Mouse (Mus musculus) v-Abl transformed pro-B cells (cell line): ENCODE measurements around the gene Gm20509.

Experiments used
- in situ Hi-C, 2 experiments: fragments of 400-800 bp; cut with MboI; formaldehyde crosslinking; loops; one replicate each; pipeline ENCODE4 v1.15.1; 2025; ENCODE audit not compliant: unreplicated experiment in 2 of 2

Gm20509 gene

GRCm38 (mm10) chr9:73091747-73092146 lies 10.5 kb upstream of the Gm20509 start:
- in situ Hi-C loops = loop anchor here (5.0 to 25.0 kb wide), 5 partner anchors 49 to 329 kb away; partner anchors contain the start of genes Pigb (in 1 of the 2) and Rab27a (in 1 of the 2)

- in situ Hi-C loops = loop anchor here (5.0 to 25.0 kb wide), 5 partner anchors 52 to 332 kb away; partner anchors contain the start of genes Pigb (in 1 of the 2) and Rab27a (in 1 of the 2)
Observed at GRCm38 (mm10) chr9:73094580-73094979, 7.7 kb upstream of the Gm20509 start.

DNA sequence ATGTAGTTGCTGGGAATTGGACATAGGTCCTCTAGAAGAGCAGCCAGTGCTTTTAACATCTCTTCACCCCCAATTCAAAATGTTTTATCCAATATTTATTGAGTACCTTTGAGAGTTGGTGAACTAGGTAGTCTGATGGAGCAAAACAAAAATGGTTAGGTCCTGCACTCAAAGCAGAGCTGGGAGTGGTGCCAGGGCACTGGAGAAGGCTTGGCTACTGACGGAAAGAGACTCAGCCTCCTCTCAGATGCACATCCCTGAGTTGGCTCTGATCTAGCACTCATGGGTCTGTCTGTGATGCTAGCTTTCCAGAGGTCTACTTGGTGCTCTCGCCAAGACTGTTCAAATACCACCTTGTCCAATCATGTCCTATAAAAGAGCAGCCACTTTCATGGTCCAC lies 4.4 kb upstream of the Gm20509 start:
- in situ Hi-C loops = loop anchor here in 1 of 2 experiments (25.0 kb wide), 1 partner anchor 336 kb away; no protein-coding TSS in a partner anchor

DNA sequence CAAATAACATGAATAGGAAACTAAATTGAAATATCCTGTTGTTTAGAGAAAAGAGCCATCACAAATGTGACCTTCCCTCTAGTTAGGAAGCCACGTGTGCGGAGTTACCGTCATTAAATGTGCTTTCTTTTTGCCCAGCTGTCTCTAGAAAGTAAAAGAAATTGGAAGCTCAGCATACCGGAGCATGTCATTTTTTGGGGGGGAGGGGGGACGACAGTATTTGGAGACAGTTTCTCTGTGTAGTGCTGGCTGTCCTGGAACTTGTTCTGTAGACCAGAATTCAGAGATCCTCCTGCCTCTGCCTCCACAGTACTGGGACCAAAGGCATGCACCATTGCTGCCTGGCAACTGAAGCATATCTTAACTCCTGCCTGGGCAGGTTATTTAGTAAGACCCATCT lies 734 bp upstream of the Gm20509 start, which contains the start of gene Khdc3:
Khdc3 (plus strand) TSS at position 301 of the 400 bp plus-strand sequence.
- in situ Hi-C loops = loop anchor here in 1 of 2 experiments (25.0 kb wide), 1 partner anchor 1614 kb away; the partner anchor contains the start of gene Polr2m

GRCm38 (mm10) chr9:73103159-73103879 lies 1.0 kb downstream of the Gm20509 start:
- in situ Hi-C loops = loop anchor here in 1 of 2 experiments (25.0 kb wide), 1 partner anchor 1616 kb away; the partner anchor contains the start of gene Polr2m

DNA sequence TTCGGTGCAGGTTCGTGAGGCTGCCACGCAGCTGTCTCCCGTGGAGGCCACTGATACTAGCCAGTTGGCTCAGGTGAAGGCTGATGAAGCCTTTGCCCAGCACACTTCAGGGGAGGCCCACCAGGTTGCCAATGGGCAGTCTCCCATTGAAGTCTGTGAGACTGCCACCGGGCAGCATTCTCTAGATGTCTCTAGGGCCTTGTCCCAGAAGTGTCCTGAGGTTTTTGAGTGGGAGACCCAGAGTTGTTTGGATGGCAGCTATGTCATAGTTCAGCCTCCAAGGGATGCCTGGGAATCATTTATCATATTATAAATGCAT lies 1.6 kb downstream of the Gm20509 start:
- in situ Hi-C loops = loop anchor here in 1 of 2 experiments (25.0 kb wide), 1 partner anchor 1617 kb away; the partner anchor contains the start of gene Polr2m

DNA sequence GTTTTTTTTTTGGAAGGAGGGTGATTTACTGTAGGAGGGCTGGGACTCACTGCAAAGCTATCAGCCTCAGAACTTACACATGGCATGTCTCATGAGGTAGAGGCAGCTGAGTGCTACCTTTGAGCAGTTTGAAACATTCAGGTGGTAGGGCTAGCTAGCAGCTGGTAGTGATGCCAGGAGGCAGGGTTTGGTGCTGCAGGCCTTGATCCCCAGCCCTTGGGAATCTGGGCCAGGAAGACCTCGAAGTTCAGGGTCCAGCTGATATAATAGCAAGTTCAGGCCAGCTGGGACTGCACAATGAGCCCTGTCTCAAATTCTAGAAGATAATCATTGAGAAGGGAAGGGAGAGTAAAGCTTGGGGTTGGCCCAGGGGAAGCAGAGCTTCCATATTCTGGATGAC lies 2.9 kb downstream of the Gm20509 start:
- in situ Hi-C loops = loop anchor here in 1 of 2 experiments (25.0 kb wide), 1 partner anchor 1618 kb away; the partner anchor contains the start of gene Polr2m

GRCm38 (mm10) chr9:73105771-73106170 lies 3.5 kb downstream of the Gm20509 start:
- in situ Hi-C loops = loop anchor here in 1 of 2 experiments (25.0 kb wide), 1 partner anchor 1618 kb away; the partner anchor contains the start of gene Polr2m

DNA sequence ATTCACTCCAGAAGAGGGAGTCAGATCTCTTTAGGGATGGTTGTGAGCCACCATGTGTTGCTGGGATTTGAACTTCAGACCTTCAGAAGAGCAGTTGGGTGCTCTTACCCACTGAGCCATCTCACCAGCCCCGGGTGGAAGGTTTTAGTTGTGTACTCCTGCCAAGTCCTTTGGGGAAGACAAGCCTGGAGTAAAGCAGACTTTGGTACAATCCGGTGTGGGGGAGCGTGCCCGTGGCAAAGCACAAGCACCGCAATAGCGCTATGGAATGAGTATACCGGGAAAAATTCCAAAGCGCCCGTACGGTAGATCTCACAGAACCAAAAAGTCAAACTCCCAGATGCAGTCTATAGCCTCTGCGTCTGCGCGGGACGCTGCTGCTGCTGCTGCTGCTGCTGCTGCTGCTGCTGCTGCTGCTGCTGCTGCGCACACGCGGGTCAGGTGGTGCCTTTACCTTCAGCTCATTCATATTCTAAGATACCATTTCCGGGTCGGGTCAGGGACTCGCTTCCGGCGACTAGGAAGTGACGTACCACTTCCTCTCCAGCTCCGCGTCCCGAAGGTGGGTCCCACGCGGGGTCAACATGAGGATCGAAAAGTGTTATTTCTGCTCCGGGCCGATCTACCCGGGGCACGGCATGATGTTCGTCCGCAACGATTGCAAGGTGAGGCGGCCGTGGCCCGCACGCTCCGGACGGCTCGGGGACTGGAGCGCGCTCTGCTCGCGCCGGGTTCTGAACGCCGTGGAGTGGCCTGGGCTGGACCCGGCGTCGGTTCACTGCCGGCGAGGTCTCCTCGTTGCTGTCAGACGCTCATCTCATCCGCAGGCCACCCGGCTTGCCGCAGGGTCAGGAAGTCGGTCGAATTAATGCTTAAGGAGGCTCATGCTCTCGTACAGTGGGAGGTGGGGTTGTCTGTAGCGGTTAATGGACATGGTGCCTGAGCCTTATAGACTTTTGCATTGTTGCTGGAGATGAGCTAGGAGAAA lies 10.9 kb downstream of the Gm20509 start, which contains the start of gene Rsl24d1:
Rsl24d1 (plus strand) TSS at position 508 of the 988 bp plus-strand sequence.
- in situ Hi-C loops = loop anchor here in 1 of 2 experiments (25.0 kb wide), 1 partner anchor 1626 kb away; the partner anchor contains the start of gene Polr2m

DNA sequence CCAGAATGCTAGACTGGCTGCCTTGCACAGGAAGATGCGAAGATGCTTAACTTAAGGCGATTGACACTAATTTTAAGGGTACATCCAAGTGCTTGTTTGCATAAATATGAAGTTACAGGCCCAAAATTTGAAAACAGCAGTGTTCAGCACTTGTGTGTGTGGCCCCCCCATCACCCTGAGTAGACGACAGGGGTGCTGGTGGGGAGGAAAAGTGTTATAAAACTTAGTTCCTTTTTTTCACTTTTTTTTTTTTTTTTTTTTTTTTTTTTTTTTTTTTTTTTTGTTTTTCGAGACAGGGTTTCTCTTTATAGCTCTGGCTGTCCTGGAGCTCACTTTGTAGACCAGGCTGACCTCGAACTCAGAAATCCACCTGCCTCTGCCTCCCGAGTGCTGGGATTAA lies 14.4 kb downstream of the Gm20509 start:
- in situ Hi-C loops = loop anchor here in 1 of 2 experiments (25.0 kb wide), 1 partner anchor 1629 kb away; the partner anchor contains the start of gene Polr2m

DNA sequence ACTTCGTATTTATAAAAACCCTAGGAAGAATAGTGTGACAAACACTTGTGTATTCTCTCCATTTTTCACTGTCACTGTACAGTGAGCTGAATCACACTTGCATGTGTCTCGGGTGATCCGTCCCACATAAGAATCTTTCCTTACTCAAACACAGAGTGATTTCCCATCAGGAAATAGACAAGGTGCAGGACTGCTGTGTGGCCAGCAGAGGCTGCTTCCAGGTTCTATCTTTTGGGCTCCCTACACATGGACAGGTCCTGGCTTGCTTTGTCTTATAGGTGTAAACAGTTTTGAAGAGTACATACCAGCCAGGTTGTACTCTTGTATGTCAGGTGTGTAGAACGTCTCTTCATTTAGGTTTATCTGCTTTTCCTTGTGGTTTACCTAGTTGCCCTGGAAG lies 15.7 kb downstream of the Gm20509 start:
- in situ Hi-C loops = loop anchor here in 1 of 2 experiments (25.0 kb wide), 1 partner anchor 1631 kb away; the partner anchor contains the start of gene Polr2m

DNA sequence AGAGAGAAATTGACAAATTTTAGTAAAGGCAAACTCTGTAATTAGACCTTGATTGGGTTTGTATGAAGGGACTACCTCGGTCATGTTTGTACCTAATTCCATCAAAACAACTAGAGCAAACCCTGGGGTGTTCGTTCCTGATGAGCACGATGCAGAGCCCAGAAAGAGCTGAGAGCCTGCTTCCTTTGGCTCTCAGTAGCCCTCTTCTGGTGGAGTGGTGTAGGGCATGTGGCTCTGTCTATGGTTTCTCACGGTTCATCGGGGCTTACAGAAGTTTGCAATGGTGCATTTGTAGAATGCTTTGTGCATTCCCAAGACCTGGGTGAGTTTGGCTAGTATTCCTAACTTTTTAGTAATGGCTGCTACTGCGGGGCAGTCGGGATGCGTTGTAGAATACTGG lies 19.5 kb downstream of the Gm20509 start:
- in situ Hi-C loops = loop anchor here in 1 of 2 experiments (25.0 kb wide), 1 partner anchor 1634 kb away; the partner anchor contains the start of gene Polr2m

DNA sequence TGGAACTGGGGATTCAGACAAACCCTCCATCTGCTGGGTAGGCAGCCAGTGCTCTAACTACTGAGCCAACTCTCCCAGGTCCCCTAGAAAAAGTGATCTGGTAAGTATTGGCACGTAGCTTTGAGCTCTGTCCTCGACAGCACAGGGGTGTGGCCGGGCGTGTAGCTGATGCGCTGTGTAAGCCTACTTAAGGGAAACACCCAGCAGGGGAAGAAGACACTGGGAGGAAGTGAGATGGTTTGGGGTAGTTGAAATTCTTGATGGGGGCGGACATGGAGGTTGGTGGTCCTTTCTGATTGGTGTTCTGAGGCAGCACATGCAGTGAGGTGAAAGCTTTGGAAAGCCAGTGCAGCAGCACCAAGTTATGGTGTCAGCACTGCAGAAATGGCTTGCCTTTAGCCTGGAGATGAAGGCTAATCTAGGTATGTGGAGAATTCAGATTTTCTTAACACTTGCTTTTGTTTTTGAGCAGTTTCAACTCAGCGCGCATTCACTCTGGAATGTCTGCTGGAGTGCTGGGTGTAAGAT lies 22.8 kb downstream of the Gm20509 start:
- in situ Hi-C loops = no loop called here

GRCm38 (mm10) chr9:73127457-73127856 lies 25.2 kb downstream of the Gm20509 start:
- in situ Hi-C loops = no loop called here

DNA sequence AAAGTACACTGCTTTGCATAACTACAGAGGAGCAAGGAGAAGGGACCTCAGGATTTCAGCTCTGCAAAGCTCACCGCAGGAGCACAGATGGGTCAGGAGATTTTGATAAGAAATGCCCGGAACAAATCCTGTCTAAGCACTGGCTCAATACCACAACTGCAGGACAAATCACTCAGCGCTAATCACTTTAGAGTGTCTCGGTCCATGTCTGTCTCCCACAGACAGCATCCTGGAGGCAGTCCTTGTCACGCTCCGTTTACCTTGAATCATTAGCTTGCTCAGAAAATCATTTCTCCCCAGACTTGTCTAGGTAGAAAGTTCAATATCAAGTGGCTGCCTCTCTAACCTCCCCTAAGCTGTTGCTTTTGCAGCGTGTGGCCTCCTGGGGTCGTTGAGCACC lies 27.6 kb downstream of the Gm20509 start:
- in situ Hi-C loops = no loop called here

- in situ Hi-C loops = no loop called here
Observed at GRCm38 (mm10) chr9:73130529-73130928, 28.3 kb downstream of the Gm20509 start.

- in situ Hi-C loops = no loop called here
Observed at GRCm38 (mm10) chr9:73137341-73137886, 35.1 kb downstream of the Gm20509 start.

DNA sequence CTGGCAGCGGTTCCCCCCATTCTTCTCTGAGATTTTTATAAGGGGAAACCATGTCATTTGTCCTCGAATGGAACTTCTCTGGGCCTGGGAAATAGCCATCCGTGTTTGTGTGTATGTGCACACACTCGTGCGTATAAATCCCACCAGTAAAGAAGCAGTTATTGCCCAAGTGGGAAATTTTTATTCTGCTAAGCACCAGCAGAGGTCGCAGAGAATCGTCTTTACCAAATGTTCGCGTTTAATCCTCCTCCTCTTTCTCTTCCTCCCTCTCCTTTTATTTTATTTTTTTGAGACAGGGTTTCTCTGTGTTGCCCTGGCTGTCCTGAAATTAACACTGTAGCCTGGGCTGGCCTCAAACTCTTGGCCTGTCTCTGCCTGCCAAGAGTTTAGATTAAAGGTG lies 52.1 kb downstream of the Gm20509 start:
- in situ Hi-C loops = loop anchor here (25.0 kb wide), 2 partner anchors 833 to 1708 kb away; partner anchors contain the start of gene Onecut1 (in 2 of the 2)

DNA sequence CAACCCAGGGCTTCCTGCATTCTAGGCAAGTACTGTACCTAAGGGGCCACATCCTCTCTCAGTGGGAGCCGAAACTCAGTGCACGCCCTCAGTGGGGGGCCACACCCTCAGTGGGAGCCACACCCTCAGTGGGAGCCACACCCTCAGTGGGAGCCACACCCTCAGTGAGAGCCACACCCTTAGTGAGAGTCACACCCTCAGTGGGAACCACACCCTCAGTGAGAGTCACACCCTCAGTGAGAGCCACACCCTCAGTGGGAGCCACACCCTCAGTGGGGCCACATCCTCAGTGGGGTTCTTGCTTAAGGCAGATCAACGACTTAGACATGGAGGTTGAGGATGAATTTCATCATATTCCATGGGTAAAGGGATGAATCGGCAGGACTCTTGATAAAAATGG lies 55.7 kb downstream of the Gm20509 start:
- in situ Hi-C loops = loop anchor here (25.0 kb wide), 2 partner anchors 829 to 1704 kb away; partner anchors contain the start of gene Onecut1 (in 2 of the 2)
